Mouse (Mus musculus): Measurements from ENCODE around the gene Gm3776.
A peak's percentile ranks its signal among the peaks of the same experiment; 100 is the strongest.
"Not testable (repeated sequence)": the region's sequence is repeated elsewhere in the genome, so short reads cannot be mapped to it uniquely, and the experiment has no call there.

The Gm3776 gene

GRCm38 (mm10) chr9:78256914-78257313, at the start of gene Gm3776:
Gene Gm3776 (plus strand): TSS chr9:78257129.
- DNase-seq (ENCODE audit: low spot score in 2 of 2): not testable (repeated sequence)

GRCm38 (mm10) chr9:78208956-78209355, 48.0 kb upstream of the Gm3776 start:
- DNase-seq (ENCODE audit: low spot score in 2 of 2): no peak

DNA sequence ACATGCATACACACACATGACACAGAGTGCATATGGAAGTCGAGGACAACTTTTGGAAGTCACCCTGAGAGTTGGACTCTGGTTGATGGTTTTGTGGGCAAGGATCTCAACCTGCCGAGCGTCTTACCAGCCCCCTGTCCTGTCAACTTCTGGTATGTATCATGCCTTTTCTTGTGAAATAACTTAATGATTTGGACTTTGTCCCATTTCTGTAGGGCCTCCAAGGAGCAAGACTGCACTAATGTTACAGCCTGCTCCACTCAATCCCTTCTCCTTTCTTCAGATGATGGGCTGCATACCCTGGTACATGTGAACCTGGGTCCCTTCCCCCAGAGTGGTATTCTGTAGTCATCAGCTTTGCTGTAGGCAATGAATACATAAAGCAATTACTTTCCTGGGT, 46.9 kb upstream of the Gm3776 start:
- no peak for DNase-seq (ENCODE audit: low spot score in 2 of 2)

- no peak for DNase-seq (ENCODE audit: low spot score in 2 of 2)
These were observed 46.1 kb upstream of the Gm3776 start for GRCm38 (mm10) chr9:78210821-78211220.

- DNase-seq (ENCODE audit: low spot score in 2 of 2): no peak
These were observed 45.4 kb upstream of the Gm3776 start for GRCm38 (mm10) chr9:78211521-78211920.

DNA sequence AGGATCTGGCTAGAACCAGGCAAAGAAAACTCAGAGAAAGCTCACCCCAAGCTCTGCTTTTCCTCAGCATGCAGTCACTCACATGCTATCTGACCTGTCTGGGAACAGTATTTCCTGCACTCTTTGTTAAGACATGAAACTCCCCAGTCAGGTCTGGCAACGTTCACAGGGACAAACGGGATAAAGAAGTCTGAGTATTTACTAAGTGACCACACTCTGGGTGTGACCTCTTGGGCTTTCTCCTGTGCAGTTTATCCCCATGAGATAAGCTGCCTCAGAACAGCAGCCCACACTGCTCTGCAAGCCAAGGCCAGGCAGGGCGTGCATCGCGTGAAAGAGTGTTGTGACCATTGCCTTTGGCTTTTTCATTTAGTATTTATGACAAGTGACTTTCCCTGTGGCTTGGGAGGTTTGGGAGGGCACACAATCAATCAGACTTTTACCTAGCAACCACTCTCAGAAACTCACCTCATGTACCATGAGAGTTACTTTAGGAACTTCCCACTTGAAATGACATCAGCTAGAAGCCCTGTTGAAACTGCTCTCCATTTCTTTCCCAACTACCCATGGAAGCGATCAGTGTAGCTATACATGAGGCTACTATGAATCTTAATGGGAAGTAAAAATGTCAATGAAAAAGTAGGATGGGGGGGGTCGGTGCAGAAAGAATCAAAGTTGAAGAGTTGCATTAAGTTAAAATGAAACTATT, 44.4 kb upstream of the Gm3776 start:
- no peak for DNase-seq (ENCODE audit: low spot score in 2 of 2)

- DNase-seq (ENCODE audit: low spot score in 2 of 2): no peak
These were observed 39.9 kb upstream of the Gm3776 start for GRCm38 (mm10) chr9:78217074-78217473.

GRCm38 (mm10) chr9:78222616-78223015, 34.3 kb upstream of the Gm3776 start:
- DNase-seq (ENCODE audit: low spot score in 2 of 2): no peak

GRCm38 (mm10) chr9:78223221-78223902, 33.6 kb upstream of the Gm3776 start:
- DNase-seq (ENCODE audit: low spot score in 2 of 2): no peak

GRCm38 (mm10) chr9:78224418-78224817, 32.5 kb upstream of the Gm3776 start:
- no peak for DNase-seq (ENCODE audit: low spot score in 2 of 2)

- no peak for DNase-seq (ENCODE audit: low spot score in 2 of 2)
These were observed 31.6 kb upstream of the Gm3776 start for GRCm38 (mm10) chr9:78225304-78225703.

- no peak for DNase-seq (ENCODE audit: low spot score in 2 of 2)
These were observed 28.8 kb upstream of the Gm3776 start for GRCm38 (mm10) chr9:78228122-78228521.

- DNase-seq (ENCODE audit: low spot score in 2 of 2): not testable (repeated sequence)
These were observed 27.3 kb upstream of the Gm3776 start for GRCm38 (mm10) chr9:78229658-78230057.

DNA sequence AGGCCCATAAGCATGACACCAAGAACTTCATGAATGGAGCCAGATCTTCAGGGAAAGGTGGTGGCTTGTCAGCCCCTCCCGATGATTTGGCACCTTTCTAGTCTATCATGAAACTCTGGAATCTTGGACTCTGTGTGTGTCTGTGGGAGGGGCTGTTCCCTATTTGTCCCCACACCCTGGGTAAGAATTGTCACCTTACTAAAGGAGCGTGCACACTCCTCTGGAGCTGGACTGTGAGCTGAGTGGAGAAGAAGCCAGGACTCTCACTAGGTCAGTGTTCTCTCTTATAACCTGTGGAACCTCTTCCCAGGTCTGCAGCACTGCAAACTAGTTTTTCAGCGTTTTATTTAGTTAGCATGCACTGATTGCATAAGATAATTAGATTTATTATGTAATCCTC, 26.5 kb upstream of the Gm3776 start, which contains the start of gene Gsta1:
Gene Gsta1 (plus strand): TSS at position 196 of the 400 bp plus-strand sequence.
- DNase-seq (ENCODE audit: low spot score in 2 of 2): not testable (repeated sequence)

DNA sequence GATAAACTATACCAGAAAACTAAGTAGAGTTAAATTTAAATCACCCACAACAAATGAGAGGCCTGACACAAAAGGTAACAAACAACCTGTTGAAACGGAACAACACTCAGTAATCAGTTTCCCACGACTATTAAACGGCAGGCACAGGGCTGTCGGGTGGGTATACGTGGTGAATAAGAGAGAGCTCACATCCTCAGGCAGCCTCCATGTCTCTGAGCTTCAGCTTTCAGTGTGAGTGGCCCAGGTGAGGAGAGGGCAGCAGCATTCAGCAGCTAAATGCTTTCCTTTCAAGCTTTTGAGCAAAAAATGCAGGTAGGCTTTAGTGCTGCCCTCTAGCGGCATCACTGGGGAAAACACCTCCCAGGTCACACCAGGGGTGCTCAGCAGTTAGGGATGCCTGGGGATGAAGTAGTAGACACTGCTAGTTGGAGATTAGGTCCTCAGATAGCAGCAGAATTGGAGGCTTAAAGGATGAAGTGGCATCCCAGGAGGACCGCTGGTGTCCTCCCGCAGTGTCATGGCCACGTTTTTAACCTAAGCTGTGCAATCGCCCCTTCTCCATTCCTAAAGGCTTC, 23.7 kb upstream of the Gm3776 start:
- not testable (repeated sequence) for DNase-seq (ENCODE audit: low spot score in 2 of 2)

- not testable (repeated sequence) for DNase-seq (ENCODE audit: low spot score in 2 of 2)
These were observed 1.1 kb upstream of the Gm3776 start for GRCm38 (mm10) chr9:78255683-78256470.

DNA sequence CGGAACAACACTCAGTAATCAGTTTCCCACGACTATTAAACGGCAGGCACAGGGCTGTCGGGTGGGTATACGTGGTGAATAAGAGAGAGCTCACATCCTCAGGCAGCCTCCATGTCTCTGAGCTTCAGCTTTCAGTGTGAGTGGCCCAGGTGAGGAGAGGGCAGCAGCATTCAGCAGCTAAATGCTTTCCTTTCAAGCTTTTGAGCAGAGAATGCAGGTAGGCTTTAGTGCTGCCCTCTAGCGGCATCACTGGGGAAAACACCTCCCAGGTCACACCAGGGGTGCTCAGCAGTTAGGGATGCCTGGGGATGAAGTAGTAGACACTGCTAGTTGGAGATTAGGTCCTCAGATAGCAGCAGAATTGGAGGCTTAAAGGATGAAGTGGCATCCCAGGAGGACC, 2.8 kb downstream of the Gm3776 start:
- DNase-seq (ENCODE audit: low spot score in 2 of 2): peak in 1 of 2 experiments; percentile 13

- DNase-seq (ENCODE audit: low spot score in 2 of 2): not testable (repeated sequence)
These were observed 14.0 kb downstream of the Gm3776 start for GRCm38 (mm10) chr9:78270945-78271344.

- DNase-seq (ENCODE audit: low spot score in 2 of 2): not testable (repeated sequence)
These were observed 25.2 kb downstream of the Gm3776 start for GRCm38 (mm10) chr9:78282002-78282711.

DNA sequence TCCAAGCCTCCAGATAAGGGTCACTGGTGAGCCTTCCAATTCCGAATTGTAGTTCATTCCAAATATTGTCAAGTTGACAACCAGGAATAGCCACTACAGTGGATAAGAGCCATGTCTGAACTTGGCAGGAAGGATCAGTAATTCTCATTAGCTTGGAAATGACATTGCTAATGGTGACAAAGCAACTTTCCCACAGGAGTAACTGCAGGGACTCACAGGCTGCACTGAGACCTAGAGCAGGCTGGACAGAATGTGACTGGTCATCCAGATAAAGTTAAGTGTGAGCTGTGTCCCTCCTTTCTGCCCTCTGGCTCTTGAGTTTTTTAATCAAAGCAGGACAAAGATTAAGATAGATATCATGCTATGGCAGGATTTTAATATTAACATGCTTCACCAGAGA, 32.1 kb downstream of the Gm3776 start:
- not testable (repeated sequence) for DNase-seq (ENCODE audit: low spot score in 2 of 2)

DNA sequence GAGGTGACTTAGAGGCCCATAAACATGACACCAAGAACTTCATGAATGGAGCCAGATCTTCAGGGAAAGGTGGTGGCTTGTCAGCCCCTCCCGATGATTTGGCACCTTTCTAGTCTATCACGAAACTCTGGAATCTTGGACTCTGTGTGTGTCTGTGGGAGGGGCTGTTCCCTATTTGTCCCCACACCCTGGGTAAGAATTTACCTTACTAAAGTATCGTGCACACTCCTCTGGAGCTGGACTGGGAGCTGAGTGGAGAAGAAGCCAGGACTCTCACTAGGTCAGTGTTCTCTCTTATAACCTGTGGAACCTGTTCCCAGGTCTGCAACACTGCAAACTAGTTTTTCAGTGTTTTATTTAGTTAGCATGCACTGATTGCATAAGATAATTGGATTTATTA, 32.8 kb downstream of the Gm3776 start, which contains the start of gene Gm10639:
Gene Gm10639 (plus strand): TSS at position 201 of the 400 bp plus-strand sequence.
- DNase-seq (ENCODE audit: low spot score in 2 of 2): not testable (repeated sequence)
